Mouse (Mus musculus) forebrain, embryonic 14.5 days (tissue): ENCODE results near the gene Smap1. TPM values are rescaled to one million over a fixed set of nuclear protein-coding genes. Genes with fewer than 3 reads are reported as not detected.

Experiments used
- ATAC-seq: fragments of 200-750 bp; cut with Nextera tagmentation; 2 replicates; pipeline ENCODE4 v1.8.0; 2017; ENCODE audit warnings: mild to moderate bottlenecking, moderate library complexity
- DNase-seq: peaks from one replicate; pipeline ENCODE4 v3.0.0-alpha.2; 2015; ENCODE audit warnings: low spot score
- H3K27ac ChIP-seq: fragments of 300-500 bp; sonication (generic); 2 replicates; pipeline ENCODE4 v1.5.1; 2014; ENCODE audit warnings: low read depth, mild to moderate bottlenecking, control low read depth, low read length, moderate library complexity
- H3K27me3 ChIP-seq: fragments of 300-500 bp; sonication (generic); replicated peaks from 2 replicates; pipeline ENCODE4 v1.6.1; 2014; ENCODE audit warnings: low read length, control low read depth, mixed read lengths; ENCODE audit not compliant: control insufficient read depth, insufficient read depth
- H3K36me3 ChIP-seq: fragments of 300-500 bp; sonication (generic); 2 replicates; pipeline ENCODE4 v1.6.1; 2014; ENCODE audit warnings: low read length, control low read depth; ENCODE audit not compliant: control insufficient read depth, insufficient read depth
- H3K4me1 ChIP-seq: fragments of 300-500 bp; sonication (generic); 2 replicates; pipeline ENCODE4 v1.6.1; 2014; ENCODE audit warnings: antibody characterized with exemption, low read length, control low read depth; ENCODE audit not compliant: control insufficient read depth, insufficient read depth
- H3K4me2 ChIP-seq: fragments of 300-500 bp; sonication (generic); 2 replicates; pipeline ENCODE4 v1.6.1; 2014; ENCODE audit warnings: mild to moderate bottlenecking, control low read depth, low read length
- H3K4me3 ChIP-seq: fragments of 300-500 bp; sonication (generic); 2 replicates; pipeline ENCODE4 v1.5.1; 2014; ENCODE audit warnings: low read depth, low read length, control low read depth
- H3K9ac ChIP-seq: fragments of 300-500 bp; sonication (generic); 2 replicates; pipeline ENCODE4 v1.6.1; 2014; ENCODE audit warnings: mild to moderate bottlenecking, low read length, control low read depth, moderate library complexity
- H3K9me3 ChIP-seq: fragments of 300-500 bp; sonication (generic); replicated peaks from 2 replicates; pipeline ENCODE4 v1.6.1; 2016; ENCODE audit warnings: low read length, control low read depth, mixed read lengths; ENCODE audit not compliant: control insufficient read depth
- WGBS: fragments of 180-500 bp; shearing (Covaris S2); extraction: QIAGEN DNeasy Blood & Tissue Kit; methylation state at CpG from one replicate; pipeline ENCODE4 v1.1.7; 2014; 5-methylcytosine and 5-hydroxymethylcytosine counted together
- polyA plus RNA-seq: library from polyadenylated mRNA; unstranded; fragments of >200 nt; fragmentation: Nextera tagmentation; extraction: Ambion mirVana; gene quantifications from 2 replicates; pipeline ENCODE4 v1.2.1, GENCODE M21; 2014

Smap1 gene
- polyA plus RNA-seq, 1 experiment from 2014 or later = 46.1 TPM

GRCm38 (mm10) chr1:23953921-23954320, 31.8 kb upstream of the Smap1 start:
- WGBS = 59% methylated on average over 13 of the region's 13 CpGs
- Histone ChIP-seq H3K27ac (no peak overlapping the region), H3K9me3 (no peaks in the 10 kb centered on the region), H3K4me1 (no peaks in the 10 kb centered on the region), H3K36me3 (no peaks in the 10 kb centered on the region), H3K4me2 (no peak overlapping the region), H3K27me3 (no peaks in the 10 kb centered on the region), H3K4me3 (no peak overlapping the region), H3K9ac (no peak overlapping the region)
- ATAC-seq (no peak; the same call in 1 of the 2 replicates), DNase-seq (peak; percentile 51)

- Histone ChIP-seq H3K9me3 (no peaks in the 10 kb centered on the region), H3K4me3 (no peak overlapping the region), H3K4me2 (peak overlapping the region; percentile 12; the same call in 1 of the 2 replicates), H3K27ac (no peak overlapping the region), H3K9ac (no peak overlapping the region), H3K4me1 (no peaks in the 10 kb centered on the region; the same call in 1 of the 2 replicates), H3K27me3 (no peaks in the 10 kb centered on the region), H3K36me3 (no peaks in the 10 kb centered on the region)
- ATAC-seq = peak; percentile 48; the same call in 1 of the 2 replicates
- 38% methylated on average over 15 of the region's 15 CpGs for WGBS
- no peak for DNase-seq
Observed at GRCm38 (mm10) chr1:23948778-23949699, 26.9 kb upstream of the Smap1 start.

GRCm38 (mm10) chr1:23948290-23948689, 26.2 kb upstream of the Smap1 start:
- 16% methylated on average over 7 of the region's 7 CpGs for WGBS
- Histone ChIP-seq H3K4me3 (no peak overlapping the region), H3K36me3 (no peaks in the 10 kb centered on the region), H3K4me2 (0 out of 2 replicates have a peak overlapping the region, but pooled peaks have one; percentile 12), H3K27ac (no peak overlapping the region), H3K4me1 (no peaks in the 10 kb centered on the region; the same call in 1 of the 2 replicates), H3K9ac (no peak overlapping the region), H3K27me3 (no peaks in the 10 kb centered on the region), H3K9me3 (no peaks in the 10 kb centered on the region)
- DNase-seq = peak; percentile 44
- 0 out of 2 replicates have a peak, but pooled peaks have one; percentile 7 for ATAC-seq

- ATAC-seq (no peak), DNase-seq (no peak)
- Histone ChIP-seq H3K27me3 (no peaks in the 10 kb centered on the region), H3K27ac (no peak overlapping the region), H3K9ac (no peak overlapping the region), H3K9me3 (no peaks in the 10 kb centered on the region), H3K36me3 (no peaks in the 10 kb centered on the region), H3K4me3 (no peak overlapping the region), H3K4me2 (no peak overlapping the region), H3K4me1 (no peaks in the 10 kb centered on the region; the same call in 1 of the 2 replicates)
- 90% methylated on average over 1 of the region's 1 CpGs for WGBS
Observed at GRCm38 (mm10) chr1:23944076-23944475, 22.0 kb upstream of the Smap1 start.

GRCm38 (mm10) chr1:23943146-23943940, 21.2 kb upstream of the Smap1 start:
- no peaks in the 10 kb centered on the region for H3K27me3 ChIP-seq
- H3K27ac ChIP-seq = no peak overlapping the region
- H3K4me3 ChIP-seq = no peak overlapping the region
- H3K9me3 ChIP-seq = 0 out of 2 replicates have a peak, but pooled peaks cover 3% of the 10 kb centered on the region
- no peaks in the 10 kb centered on the region for H3K36me3 ChIP-seq
- H3K4me1 ChIP-seq = no peaks in the 10 kb centered on the region
- no peak for DNase-seq
- H3K9ac ChIP-seq = no peak overlapping the region
- H3K4me2 ChIP-seq = no peak overlapping the region
- no peak for ATAC-seq
- 73% methylated on average over 3 of the region's 3 CpGs for WGBS

- Histone ChIP-seq H3K4me2 (no peak overlapping the region), H3K9me3 (0 out of 2 replicates have a peak, but pooled peaks cover 3% of the 10 kb centered on the region), H3K36me3 (no peaks in the 10 kb centered on the region), H3K27ac (no peak overlapping the region), H3K9ac (no peak overlapping the region), H3K4me1 (no peaks in the 10 kb centered on the region), H3K27me3 (no peaks in the 10 kb centered on the region), H3K4me3 (no peak overlapping the region)
- WGBS = 24% methylated on average over 4 of the region's 4 CpGs
- DNase-seq (no peak), ATAC-seq (0 out of 2 replicates have a peak, but pooled peaks have one; percentile 18)
Observed at GRCm38 (mm10) chr1:23935408-23935762, 13.3 kb upstream of the Smap1 start.

GRCm38 (mm10) chr1:23934669-23935407, 12.7 kb upstream of the Smap1 start:
- no peak for DNase-seq
- peak; percentile 20; the same call in 1 of the 2 replicates for ATAC-seq
- no peak overlapping the region for H3K4me2 ChIP-seq
- no peaks in the 10 kb centered on the region for H3K4me1 ChIP-seq
- H3K36me3 ChIP-seq = no peaks in the 10 kb centered on the region
- H3K27me3 ChIP-seq = no peaks in the 10 kb centered on the region
- no peak overlapping the region for H3K4me3 ChIP-seq
- no peak overlapping the region for H3K9ac ChIP-seq
- H3K9me3 ChIP-seq = 0 out of 2 replicates have a peak, but pooled peaks cover 3% of the 10 kb centered on the region
- WGBS = 50% methylated on average over 8 of the region's 8 CpGs
- no peak overlapping the region for H3K27ac ChIP-seq

GRCm38 (mm10) chr1:23929410-23929809, 7.3 kb upstream of the Smap1 start:
- no peaks in the 10 kb centered on the region for H3K27me3 ChIP-seq
- H3K4me2 ChIP-seq = no peak overlapping the region
- no peaks in the 10 kb centered on the region for H3K4me1 ChIP-seq
- H3K9me3 ChIP-seq = no peaks in the 10 kb centered on the region
- H3K36me3 ChIP-seq = no peaks in the 10 kb centered on the region
- DNase-seq (no peak), ATAC-seq (no peak)
- no peak overlapping the region for H3K27ac ChIP-seq
- no peak overlapping the region for H3K4me3 ChIP-seq
- WGBS = 93% methylated on average over 6 of the region's 6 CpGs
- no peak overlapping the region for H3K9ac ChIP-seq
